Mouse (Mus musculus) layer of hippocampus, postnatal 14 days (tissue): Measurements from ENCODE around the gene Doc2a. TPM values are rescaled to one million over a fixed set of nuclear protein-coding genes. Genes with fewer than 3 reads are reported as not detected.
A peak's percentile ranks its signal among the peaks of the same experiment; 100 is the strongest.
"Not testable (repeated sequence)": the region's sequence is repeated elsewhere in the genome, so short reads cannot be mapped to it uniquely, and the experiment has no call there.

Experiments
- DNase-seq, 2 experiments: peaks; one replicate each; pipeline ENCODE4 v3.0.0; 2021 to 2022; ENCODE audit warnings: low spot score in 2 of 2, mixed read lengths in 1 of 2
- total RNA-seq, 2 experiments: library from RNA; stranded (reverse); gene quantifications; 2 replicates each; pipeline ENCODE4 v1.2.3; 2021

Doc2a gene
- total RNA-seq, 2 experiments from 2014 or later: 22.8 to 25.8 TPM

DNA sequence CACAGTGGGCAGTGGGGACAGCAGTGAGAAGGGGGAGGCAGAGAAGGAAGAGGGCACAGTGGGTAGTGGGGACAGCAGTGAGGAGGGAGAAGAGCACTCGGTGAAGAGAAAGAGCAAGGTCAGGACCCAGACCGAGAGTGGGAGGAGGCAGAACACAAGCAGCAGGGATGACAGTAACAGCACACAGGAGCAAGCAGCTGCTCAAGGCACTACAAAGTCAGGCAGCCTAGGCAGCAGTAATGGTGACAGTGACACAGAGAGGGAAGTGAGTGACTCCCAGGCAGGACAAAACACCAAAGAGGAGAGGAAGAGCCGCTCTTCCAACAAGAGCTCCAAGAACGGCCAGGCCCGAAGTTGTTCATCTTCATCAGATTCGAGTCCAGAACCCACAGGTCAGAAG is 16.6 kb downstream of the Doc2a start:
- no peak for DNase-seq

- DNase-seq: no peak
Measured at GRCm38 (mm10) chr7:126867534-126867933, 20.3 kb downstream of the Doc2a start.

GRCm38 (mm10) chr7:126868003-126868402 is 20.8 kb downstream of the Doc2a start:
- no peak for DNase-seq

- no peak for DNase-seq
Measured at GRCm38 (mm10) chr7:126869780-126870519, 22.7 kb downstream of the Doc2a start.

DNA sequence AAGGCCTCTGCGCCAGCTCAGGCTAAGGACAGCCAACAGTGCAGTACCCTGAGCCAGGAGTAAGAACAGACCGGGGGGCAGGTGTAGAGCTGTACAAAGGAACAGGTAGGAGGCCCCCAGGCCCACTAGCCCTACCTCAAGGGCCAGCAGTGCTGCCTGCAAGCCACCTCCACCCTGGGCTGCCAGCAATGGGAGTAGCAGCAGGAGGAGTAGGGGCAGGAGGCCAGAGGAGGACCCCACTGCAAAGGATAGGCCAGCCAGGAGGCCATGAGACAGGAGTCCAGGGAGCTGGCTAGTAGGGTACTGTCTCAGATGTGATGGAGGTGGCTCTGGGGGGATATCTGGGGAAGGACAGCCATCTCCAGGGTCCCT is 23.3 kb downstream of the Doc2a start:
- DNase-seq: no peak

- no peak for DNase-seq
Measured at GRCm38 (mm10) chr7:126877239-126877638, 30.0 kb downstream of the Doc2a start.

DNA sequence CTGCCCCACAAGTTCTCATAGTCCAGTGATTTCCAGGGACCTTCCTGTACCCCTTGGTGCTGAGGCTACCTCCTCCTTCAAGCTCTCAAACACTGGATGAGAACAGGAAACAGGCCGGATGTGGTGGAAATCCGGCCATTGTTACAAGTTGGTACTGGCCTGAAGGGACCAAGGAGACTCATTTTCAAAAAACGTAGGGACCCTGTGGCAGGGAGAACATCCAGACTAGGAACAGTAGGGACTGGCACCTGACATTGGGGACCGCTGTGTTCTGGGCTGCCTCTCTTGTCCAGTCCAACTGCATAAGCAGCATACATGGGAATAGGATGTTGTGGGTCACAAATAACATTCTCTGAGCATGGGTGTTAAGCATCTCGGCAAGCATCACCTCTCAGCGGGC is 33.8 kb downstream of the Doc2a start:
- DNase-seq: no peak

DNA sequence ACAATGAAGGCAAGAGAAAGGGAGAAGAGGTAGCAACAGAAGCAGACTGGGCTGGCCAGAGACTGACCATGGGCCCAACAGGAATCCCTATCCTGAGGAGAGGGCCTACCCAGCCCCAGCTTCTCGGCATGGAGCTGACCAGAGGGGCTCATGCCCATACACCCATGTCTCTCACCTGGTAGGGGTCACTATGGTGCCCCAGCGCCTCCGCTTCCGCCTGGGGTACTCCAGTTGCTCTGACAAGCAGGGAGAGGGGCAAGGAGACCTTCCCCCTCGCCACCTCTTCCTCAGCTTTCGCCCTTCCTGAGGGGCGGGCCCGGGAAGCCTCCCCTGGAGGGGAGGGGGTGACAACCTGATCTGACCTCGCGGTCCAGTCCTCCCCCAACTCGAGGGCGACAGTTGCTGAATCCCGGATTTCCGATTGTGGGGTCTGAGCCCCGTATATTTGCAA is 36.5 kb downstream of the Doc2a start:
- DNase-seq: no peak

DNA sequence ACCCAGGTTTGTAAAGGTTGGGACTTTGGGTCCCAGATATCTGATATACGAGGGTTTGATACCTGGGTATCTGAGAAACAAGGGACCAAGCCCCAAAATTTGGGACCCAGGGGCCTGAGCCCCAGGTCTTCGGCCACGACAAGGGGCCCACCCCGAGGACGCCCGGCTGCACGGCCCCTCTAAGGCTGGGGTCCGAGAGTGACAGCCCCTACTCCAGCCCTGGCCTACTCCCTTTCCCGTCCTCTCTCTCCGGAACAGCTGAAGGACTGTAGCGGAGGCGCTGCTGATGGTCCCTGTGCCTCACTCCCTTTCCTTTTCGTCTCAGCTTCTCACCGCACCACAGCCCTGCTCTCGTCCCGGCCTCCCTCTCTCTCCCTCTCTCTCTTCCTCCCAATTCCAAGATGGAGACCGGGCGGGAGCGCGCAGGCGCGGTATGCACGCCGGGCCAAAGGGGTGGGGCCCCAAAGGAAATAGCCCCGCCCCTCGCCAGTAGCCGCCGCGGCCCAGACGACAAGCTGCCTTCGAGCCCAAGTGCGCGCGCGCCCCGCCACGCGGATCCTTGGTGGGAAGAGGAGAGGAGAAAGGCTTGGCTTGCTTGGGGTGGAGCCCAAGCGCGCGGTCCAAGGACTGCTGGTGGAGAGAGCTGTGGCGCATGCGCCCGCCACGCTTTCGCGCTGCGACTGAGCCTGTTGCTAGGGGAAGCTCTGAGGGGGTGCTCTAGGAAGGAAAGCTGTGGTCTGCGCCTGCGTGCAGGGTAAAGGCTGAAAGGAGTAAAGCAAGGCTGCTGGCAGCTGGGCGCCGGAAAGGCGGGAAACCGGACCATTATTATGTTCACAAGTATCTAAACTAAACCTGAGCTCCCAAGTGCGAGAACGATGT is 37.3 kb downstream of the Doc2a start, which contains the start of gene Taok2:
TSS of gene Taok2 (minus strand) at position 418 of the 879 bp plus-strand sequence.
- DNase-seq: peak; percentile 98

DNA sequence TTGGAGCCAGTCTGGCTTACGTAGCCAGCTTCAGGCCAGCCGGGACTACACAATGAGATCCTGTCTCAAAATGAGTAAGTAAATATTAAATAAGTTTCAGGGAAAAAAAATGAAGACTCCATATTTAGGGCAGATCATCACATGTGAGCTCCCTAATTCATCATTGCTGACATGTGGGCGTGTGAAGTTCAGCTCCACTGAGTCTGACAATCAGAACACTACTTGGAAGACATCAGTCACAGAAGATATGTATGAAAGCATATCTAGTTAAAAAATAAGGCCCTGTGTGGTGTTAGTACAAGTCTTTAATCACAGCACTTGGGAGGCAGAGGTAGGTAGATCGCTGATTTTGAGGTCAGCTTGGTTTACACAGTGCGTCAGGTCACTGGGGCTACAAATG is 40.1 kb downstream of the Doc2a start:
- no peak for DNase-seq

DNA sequence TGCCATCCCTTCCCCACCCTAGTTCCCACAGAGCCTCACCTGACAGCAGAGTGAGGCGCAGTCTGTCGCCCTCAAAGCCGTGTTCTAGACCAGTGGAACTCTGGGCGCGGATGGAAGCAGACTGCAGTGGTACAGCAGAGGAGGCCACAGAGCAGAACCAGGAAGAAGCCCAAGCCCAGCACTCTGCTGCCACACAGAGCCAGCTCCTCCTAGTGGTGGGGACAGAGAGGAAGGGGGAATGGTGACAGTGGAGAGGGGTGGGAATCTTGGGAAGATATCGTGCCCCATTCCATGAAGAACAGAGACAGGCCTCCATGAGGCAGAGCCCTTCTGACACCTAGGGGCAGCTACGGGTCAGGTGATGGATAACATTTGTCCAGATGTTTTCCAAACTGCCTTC is 41.6 kb downstream of the Doc2a start:
- no peak for DNase-seq

DNA sequence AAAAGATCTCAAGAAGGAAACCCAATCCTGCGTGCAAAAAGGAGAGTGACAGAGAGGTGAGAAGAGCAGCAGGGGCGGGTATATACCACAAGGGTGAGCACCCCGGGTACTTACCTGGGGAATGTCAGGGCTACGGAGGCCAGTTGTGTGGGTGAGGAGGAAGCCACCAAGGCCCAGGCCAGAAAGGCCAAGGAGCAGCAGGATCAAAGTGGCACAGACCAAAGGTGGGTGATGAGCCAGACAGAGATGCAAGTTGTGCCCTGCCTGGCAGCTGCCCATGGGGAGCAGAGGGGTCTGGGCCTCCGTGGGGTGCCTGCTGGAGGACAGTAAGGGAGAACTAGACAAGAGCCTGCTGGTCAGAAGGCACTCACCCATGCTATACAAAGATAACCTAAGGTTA is 49.7 kb downstream of the Doc2a start:
- DNase-seq: no peak

DNA sequence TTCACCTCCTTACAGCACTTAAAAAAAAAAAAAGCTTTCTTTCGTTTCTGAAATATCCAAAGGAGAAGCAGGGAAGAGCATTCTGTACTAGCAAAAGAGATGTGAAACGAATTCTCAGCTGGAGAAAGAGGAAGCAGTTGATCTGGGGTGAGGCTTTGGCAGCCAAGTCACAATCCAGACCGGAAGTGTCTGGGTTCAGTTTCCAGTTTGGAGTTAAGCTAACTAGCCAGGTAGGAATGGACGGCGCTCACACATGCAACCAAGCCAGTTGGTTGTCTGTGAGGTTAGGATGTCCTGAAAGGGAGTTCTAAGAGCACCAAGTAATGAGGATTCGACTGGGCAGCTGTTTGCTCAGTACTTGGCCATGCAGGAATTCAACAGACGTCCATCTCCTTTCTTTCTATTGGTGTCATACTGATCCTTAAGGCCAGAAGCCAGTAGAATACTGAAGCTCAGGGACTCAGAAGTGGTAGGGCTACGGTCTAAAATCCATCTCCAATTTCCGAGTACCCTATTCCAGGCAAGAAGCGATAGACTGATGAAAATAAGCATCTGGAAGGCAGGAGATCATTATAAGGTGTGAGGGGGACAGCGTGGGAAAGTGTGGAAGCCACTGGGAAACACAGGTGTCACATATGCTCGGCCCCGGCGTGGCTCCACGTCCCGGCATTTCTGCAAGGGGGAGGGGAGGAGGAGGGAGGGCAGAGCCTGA is 50.3 kb downstream of the Doc2a start:
- peak in 1 of 2 experiments; percentile 31 for DNase-seq

- peak; percentile 93 to 95 for DNase-seq
Measured at GRCm38 (mm10) chr7:126898102-126898990, 51.1 kb downstream of the Doc2a start.

DNA sequence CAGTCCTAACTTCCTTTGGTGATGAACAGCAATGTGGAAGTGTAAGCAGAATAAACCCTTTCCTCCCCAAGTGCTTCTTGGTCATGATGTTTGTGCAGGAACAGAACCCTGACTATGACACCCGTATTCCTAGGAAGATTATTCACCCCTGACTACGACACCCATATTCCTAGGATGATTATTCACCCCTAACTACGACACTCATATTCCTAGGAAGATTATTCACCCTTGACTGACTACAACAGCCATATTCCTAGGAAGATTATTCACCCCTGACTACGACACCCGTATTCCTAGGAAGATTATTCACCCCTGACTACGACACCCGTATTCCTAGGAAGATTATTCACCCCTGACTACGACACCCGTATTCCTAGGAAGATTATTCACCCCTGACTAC is 52.6 kb downstream of the Doc2a start:
- DNase-seq: not testable (repeated sequence)

Other genes starting within 250 kb of the Doc2a start
- gene Nupr1, start 216.6 kb upstream of the Doc2a start, total RNA-seq: 1 to 10 TPM; 4.2 to 4.4 TPM
- 10 to 100 TPM; 31.2 to 32.9 TPM for gene Sgf29, start 198.1 kb upstream of the Doc2a start, total RNA-seq
- 10 to 100 TPM; 10.7 to 16.5 TPM for gene Sult1a1, start 171.0 kb upstream of the Doc2a start, total RNA-seq
- 100 to 1,000 TPM; 119 to 129 TPM for gene Bola2, start 152.0 kb upstream of the Doc2a start, total RNA-seq
- gene Slx1b, start 151.6 kb upstream of the Doc2a start, total RNA-seq: 10 to 100 TPM; 16.2 to 19.8 TPM
- gene Coro1a, start 139.6 kb upstream of the Doc2a start, total RNA-seq: 100 to 1,000 TPM; 131 to 141 TPM
- 100 to 1,000 TPM; 137 to 142 TPM for gene Mapk3, start 87.8 kb upstream of the Doc2a start, total RNA-seq
- gene Gdpd3, start 81.1 kb upstream of the Doc2a start, total RNA-seq: 1 to 10 TPM; 2.2 to 2.5 TPM
- gene Ypel3, start 70.5 kb upstream of the Doc2a start, total RNA-seq: 100 to 1,000 TPM; 195 to 196 TPM
- under 1 TPM; 0.53 to 0.57 TPM for gene Tbx6, start 65.9 kb upstream of the Doc2a start, total RNA-seq
- gene Ppp4c, start 54.9 kb upstream of the Doc2a start, total RNA-seq: 10 to 100 TPM; 49.0 to 51.8 TPM
- gene Fam57b, start 49.7 kb upstream of the Doc2a start, total RNA-seq: 100 to 1,000 TPM; 109 to 112 TPM
- gene 4930451I11Rik, start 15.8 kb upstream of the Doc2a start, total RNA-seq: not detected
- gene Hirip3, start 14.6 kb downstream of the Doc2a start, total RNA-seq: 10 to 100 TPM; 27.6 to 34.7 TPM
- gene Ino80e, start 15.0 kb downstream of the Doc2a start, total RNA-seq: 10 to 100 TPM; 46.1 to 50.1 TPM
- gene Taok2, start 37.3 kb downstream of the Doc2a start, total RNA-seq: 100 to 1,000 TPM; 141 to 147 TPM
- gene Tmem219, start 75.5 kb downstream of the Doc2a start, total RNA-seq: 10 to 100 TPM; 25.2 to 27.5 TPM
- 100 to 1,000 TPM; 140 to 145 TPM for gene Kctd13, start 81.5 kb downstream of the Doc2a start, total RNA-seq
- gene Asphd1, start 102.2 kb downstream of the Doc2a start, total RNA-seq: 10 to 100 TPM; 35.2 to 38.6 TPM
- 100 to 1,000 TPM; 316 to 335 TPM for gene Sez6l2, start 103.1 kb downstream of the Doc2a start, total RNA-seq
- gene Cdipt, start 128.5 kb downstream of the Doc2a start, total RNA-seq: 100 to 1,000 TPM; 159 to 165 TPM
- gene Cdiptos, start 128.7 kb downstream of the Doc2a start, total RNA-seq: under 1 TPM; 0.30 to 0.79 TPM
- gene Mvp, start 167.2 kb downstream of the Doc2a start, total RNA-seq: 1 to 10 TPM; 5.8 to 6.3 TPM
- gene Pagr1b, start 169.1 kb downstream of the Doc2a start, total RNA-seq: 1 to 10 TPM in 1 of 2 experiments, not detected in 1; 2.0 TPM
- 10 to 100 TPM; 21.2 to 27.3 TPM for gene Pagr1a, start 169.9 kb downstream of the Doc2a start, total RNA-seq
- gene Gm42742, start 173.7 kb downstream of the Doc2a start, total RNA-seq: 10 to 100 TPM; 34.0 to 35.5 TPM
- gene Prrt2, start 173.8 kb downstream of the Doc2a start, total RNA-seq: 100 to 1,000 TPM; 184 to 201 TPM
- 100 to 1,000 TPM; 270 to 285 TPM for gene Maz, start 179.6 kb downstream of the Doc2a start, total RNA-seq
- gene Kif22, start 195.1 kb downstream of the Doc2a start, total RNA-seq: 10 to 100 TPM; 11.1 to 15.3 TPM
- gene Zg16, start 239.9 kb downstream of the Doc2a start, total RNA-seq: not detected
- 1 to 10 TPM; 1.1 to 2.7 TPM for gene AI467606, start 243.9 kb downstream of the Doc2a start, total RNA-seq